Mouse (Mus musculus): Measurements from ENCODE around the gene Tusc2.

Tusc2 gene

GRCm38 (mm10) chr9:107563029-107563581, at the start of gene Tusc2:
Gene Tusc2, plus strand, starts transcription at chr9:107563255.
- DNase-seq (ENCODE audit: low read depth): peak; percentile 90

DNA sequence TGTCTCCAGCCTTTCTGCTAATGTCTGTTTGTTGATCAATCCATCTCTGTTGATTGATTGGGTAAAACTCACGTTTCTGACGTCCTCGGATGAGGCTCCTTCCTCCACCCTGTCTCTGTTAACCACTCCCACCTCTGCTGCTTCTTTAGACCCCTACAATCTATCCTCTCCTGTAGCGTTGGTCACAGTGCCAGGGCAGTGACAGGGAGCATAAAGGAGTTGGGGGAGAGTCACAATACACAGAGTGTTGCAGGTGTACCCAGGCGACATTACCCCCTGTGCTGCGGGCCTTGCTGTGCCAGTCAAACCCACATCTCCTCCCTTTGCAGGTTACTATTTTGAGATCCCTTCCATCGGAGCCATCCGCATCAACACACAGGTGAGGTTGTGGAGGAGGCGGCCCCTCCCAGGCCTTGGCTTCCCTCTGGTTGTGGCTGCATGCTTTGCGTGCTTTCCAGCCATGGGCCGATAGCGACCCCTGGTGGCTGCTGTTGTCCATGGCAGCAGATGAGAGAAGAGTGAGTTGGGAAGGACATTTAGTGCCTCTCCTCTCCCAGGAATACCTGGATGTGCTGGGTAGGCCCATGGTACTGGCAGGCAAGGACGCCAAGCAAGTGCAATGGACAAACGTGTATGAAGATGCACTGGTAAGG, 48.6 kb upstream of the Tusc2 start:
- peak; percentile 25 for DNase-seq (ENCODE audit: low read depth)

GRCm38 (mm10) chr9:107520331-107520730, 42.7 kb upstream of the Tusc2 start:
- DNase-seq (ENCODE audit: low read depth): no peak

DNA sequence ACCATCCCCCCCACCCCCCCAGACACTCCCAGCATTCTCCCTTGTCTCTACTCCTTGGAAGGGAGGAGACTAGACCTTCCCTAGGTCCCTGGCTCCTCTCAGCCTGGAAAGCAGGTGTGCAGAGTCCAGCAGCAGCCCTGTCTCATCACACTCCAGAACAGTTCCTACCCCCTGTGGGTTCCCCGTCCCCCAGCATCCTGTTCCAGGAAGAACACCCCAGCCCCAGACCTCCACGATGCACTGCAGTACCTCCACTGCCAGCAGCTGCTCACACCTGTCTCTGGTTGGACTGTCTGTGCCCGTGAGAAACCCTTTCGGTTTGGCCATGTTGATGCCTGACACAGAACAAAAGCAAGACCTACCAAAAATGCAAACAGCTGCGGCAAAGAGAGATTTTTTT, 41.9 kb upstream of the Tusc2 start:
- no peak for DNase-seq (ENCODE audit: low read depth)

DNA sequence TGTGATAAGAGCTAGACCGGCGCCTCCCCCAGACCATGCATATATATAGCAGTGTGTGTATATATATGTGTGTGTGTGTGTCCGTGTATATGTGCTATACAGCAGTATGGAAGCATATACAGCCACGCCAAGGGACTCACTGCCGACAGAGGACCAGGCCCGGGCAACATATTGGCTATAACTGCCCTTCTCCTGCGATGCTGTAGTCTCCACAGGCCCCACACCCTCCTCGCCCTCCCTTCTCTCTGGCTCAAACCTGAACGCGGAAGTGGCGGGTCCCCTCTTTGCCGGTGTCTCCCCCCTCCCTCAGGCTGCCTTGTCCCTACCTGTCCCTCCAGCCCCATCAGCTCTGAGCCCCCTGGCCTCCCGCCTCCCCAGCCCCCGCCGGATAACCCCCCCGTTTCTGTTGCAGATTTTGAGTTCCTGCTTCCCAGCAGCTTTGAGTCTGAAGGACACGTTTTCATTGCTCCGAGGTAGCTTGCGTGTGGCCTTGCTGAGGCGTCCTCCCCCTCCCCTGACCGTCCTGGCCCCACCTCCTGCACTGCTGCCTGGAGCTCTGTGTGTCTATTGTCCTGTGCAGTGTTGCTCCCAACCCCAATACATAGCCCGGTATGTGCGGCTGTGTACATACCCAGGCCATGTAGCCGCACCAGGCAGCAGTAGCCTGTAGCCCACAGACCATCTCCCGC, 41.2 kb upstream of the Tusc2 start:
- DNase-seq (ENCODE audit: low read depth): no peak

DNA sequence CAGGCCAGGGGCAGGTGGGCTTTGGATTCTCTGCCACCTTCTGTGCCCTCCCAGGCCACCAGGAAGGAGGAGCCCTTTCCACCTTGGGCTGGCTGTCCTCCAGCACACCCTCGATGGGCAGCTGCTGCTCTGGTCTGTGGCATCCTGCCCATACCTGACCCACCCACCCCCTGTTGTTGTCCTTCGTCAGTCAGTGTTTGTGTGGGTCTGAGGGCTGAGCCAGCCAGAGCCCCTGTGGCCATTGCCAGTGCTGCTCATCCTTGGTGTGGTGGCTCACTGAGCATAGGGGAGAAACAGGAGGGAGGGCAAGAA, 40.7 kb upstream of the Tusc2 start:
- no peak for DNase-seq (ENCODE audit: low read depth)

DNA sequence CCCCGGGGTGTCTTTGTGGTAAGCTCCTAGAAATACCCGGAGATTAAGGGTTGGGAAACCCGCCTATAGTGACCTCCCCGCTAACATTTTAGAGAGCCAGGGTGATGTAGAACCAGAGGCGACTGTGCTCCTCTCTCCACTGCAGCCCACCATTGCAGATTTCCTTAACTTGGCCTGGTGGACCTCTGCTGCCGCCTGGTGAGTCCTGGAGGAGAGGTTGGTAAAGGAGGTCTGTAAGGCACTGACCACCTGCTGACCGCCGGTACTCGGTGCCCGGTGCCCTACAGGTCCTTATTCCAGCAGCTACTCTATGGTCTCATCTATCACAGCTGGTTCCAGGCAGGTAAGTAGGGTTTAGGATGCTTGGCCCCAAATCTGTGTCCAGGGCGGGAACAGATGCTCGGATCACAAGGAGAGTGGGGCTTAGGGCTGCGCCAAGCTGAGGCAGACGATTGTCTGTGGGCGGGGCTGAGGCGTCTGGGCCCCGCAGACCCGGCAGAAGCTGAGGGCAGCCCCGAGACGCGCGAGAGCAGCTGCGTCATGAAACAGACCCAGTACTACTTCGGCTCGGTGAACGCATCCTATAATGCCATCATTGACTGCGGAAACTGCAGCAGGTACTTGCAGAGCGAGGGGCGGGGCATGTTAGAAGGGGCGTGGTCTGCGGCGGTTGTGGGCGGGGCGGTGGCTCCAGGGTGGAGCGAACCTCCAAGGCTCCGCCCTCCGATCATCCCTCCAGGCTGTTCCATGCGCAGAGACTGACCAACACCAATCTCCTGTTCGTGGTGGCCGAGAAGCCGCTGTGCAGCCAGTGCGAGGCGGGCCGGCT, 36.6 kb upstream of the Tusc2 start:
- DNase-seq (ENCODE audit: low read depth): no peak

DNA sequence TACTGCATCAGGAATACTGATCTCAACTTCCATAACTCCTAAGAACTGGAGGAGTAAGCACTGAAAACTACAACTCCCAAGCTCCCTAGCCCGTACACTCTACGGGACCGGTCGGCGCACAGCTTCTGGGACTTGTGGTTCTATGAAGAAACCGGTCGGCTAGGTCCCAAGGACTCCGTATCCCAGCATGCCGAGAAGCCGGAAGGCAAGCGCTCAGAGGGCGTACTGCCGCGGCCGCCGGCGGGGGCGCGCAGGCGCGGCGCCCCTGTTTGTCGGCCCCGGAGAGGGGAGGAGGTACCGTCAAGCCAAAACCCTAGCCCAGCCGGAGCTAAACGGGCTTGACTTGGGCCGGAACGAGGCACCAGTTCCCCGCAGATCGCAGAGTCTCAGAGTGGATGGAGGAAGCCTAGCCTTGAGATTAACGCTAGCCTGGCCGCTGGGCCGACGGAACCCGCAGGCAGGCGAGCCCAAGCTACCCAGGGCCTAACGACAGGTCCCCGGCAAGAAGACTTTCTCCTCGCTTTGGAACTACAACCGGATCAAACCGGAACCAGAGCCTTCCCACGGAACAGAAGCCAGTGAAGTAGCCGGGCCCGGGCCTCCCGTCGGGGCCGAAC, 29.2 kb upstream of the Tusc2 start, which contains the start of gene Tmem115:
Tmem115 (plus strand) TSS at position 155 of the 617 bp plus-strand sequence.
- peak; percentile 97 for DNase-seq (ENCODE audit: low read depth)

DNA sequence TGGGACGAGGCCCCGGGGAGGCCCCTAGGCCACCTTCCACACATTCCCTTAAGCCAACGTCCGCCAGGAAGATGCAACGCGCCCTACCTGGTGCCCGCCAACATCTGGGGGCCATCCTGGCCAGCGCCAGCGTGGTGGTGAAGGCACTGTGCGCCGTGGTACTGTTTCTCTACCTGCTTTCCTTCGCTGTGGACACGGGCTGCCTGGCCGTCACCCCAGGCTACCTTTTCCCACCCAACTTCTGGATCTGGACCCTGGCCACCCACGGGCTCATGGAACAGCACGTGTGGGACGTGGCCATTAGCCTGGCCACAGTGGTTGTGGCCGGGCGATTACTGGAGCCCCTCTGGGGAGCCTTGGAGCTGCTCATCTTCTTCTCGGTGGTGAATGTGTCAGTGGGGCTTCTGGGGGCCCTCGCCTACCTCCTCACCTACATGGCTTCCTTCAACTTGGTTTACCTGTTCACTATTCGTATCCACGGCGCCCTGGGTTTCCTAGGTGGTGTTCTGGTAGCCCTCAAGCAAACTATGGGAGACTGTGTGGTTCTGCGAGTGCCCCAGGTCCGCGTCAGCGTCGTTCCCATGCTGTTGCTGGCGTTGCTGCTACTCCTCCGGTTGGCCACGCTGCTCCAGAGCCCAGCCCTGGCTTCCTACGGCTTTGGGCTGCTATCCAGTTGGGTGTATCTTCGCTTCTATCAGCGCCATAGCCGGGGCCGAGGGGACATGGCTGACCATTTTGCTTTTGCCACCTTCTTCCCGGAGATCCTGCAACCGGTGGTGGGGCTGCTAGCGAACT, 28.4 kb upstream of the Tusc2 start:
- no peak for DNase-seq (ENCODE audit: low read depth)

GRCm38 (mm10) chr9:107538231-107538630, 24.8 kb upstream of the Tusc2 start:
- no peak for DNase-seq (ENCODE audit: low read depth)

DNA sequence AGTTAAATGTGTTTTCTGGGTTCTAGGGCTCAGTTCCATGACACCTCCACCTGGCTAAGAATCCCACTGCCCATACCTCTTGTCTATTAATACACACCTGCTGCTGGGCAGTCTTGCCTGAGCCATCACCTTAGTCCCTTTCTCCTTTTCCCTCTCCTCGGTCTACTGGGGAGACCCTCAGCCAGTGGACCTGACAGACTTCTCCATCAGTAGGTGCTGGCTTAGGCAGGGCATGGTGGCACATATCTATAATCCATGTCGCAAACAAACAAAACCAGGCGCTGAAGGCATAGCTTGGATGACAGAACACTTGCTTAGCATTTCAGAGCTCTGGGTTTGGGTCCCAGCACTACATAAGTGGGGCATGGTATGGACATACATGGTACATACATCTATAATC, 24.3 kb upstream of the Tusc2 start:
- DNase-seq (ENCODE audit: low read depth): no peak

DNA sequence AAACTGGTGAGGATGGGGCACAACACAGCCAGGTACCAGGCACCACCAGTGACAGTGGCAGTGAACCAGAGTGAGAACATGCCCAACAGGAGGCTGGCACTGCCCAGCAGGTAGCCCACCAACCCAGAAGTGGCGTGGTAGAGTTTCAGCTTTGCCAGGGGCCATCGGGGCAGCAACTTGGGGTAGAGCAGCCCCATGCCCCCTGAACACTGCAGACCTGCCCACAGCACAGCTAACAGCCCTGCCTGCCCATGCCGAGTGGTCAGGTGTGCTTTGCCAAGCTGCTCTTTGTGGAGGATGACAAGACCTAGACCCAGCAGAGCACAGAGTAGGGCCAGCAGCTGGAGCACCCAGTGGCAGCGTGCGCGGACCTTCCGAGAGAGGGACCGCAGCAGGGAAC, 23.1 kb upstream of the Tusc2 start:
- DNase-seq (ENCODE audit: low read depth): no peak

GRCm38 (mm10) chr9:107540420-107540819, 22.6 kb upstream of the Tusc2 start:
- no peak for DNase-seq (ENCODE audit: low read depth)

DNA sequence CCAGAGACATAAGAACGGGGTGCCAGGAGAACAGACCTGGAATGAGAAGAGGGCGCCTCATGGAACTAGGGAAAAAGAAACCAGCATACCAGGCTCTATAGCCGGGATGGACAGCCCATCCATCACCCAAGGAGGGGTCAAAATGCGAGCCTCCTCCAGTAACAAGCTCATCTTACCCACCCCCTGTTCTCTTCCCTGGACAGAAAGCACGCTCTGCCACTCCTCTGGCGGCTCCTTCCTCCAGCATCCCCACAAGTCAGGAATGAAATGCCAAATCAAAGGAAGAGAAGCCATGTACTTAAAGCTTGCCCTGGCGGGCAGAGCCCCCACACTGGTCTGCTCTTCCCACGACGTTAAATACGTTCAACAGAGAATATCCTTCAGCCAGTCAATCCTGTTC, 22.1 kb upstream of the Tusc2 start:
- DNase-seq (ENCODE audit: low read depth): no peak

DNA sequence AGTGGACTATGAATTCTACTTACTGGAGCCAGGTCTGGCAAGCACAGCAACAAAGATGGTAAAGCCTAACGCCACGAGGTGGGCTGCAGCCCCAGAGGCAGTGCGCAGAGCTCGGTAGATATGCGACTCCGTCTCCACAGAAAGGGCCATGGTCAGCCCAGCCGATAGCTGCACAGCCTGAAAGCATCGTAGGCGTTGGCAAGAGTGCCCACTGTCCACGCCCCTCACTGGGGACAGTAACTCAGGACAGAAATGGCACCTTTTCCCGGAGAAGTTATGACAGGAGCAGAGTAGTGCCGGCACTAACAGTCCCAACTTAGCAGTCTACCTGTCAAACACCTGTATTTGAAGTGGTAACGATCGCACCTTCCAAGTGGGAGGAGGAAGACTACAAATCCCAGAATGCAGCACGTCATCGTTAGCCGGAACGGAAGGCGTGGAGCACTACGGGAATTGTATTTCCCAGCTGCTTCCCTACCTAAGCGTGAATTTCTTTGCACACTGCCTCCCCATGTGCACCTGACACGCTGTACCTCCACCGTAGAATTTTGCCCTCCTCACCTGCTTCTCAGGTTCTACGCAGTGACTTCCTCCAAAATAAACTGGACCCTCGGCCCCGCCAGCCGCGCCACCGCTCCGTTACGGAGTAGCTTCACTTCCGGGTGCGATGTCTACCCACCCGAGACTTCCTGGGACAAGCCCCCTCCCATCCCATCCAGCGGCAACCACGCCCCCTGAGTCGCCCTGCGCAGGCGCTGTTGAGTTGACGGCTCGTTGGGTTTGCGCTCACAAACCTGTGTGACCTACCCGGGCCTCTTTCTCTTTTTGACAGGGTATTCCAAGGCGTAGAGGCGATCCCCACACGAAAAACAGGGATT, 21.3 kb upstream of the Tusc2 start, which contains the start of the genes Cyb561d2 and Nprl2:
Cyb561d2 (minus strand) TSS at position 720 of the 878 bp plus-strand sequence.
Nprl2 (plus strand) TSS at position 753 of the 878 bp plus-strand sequence.
- peak; percentile 91 for DNase-seq (ENCODE audit: low read depth)

- DNase-seq (ENCODE audit: low read depth): no peak
Measured at GRCm38 (mm10) chr9:107542352-107542686, 20.7 kb upstream of the Tusc2 start.

DNA sequence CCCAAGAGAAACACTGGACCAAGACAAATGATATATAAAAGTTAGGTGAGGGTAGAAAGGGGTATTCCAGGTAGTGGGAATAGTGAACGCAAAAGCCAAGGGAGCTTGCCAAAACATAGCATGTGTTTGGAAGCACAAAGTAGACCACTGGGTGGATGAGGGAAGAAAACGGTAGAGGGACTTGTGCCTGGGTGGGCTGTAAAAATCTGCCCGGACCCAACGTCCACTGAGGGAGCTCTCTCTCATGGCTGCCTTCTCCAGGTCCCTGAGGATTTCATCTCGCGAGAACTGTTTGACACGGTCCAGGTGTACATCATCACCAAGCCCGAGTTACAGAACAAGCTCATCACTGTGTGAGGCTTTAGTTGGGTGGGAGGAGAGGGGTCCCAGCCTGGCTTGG, 20.3 kb upstream of the Tusc2 start:
- DNase-seq (ENCODE audit: low read depth): no peak

GRCm38 (mm10) chr9:107543299-107543698, 19.8 kb upstream of the Tusc2 start:
- DNase-seq (ENCODE audit: low read depth): no peak

DNA sequence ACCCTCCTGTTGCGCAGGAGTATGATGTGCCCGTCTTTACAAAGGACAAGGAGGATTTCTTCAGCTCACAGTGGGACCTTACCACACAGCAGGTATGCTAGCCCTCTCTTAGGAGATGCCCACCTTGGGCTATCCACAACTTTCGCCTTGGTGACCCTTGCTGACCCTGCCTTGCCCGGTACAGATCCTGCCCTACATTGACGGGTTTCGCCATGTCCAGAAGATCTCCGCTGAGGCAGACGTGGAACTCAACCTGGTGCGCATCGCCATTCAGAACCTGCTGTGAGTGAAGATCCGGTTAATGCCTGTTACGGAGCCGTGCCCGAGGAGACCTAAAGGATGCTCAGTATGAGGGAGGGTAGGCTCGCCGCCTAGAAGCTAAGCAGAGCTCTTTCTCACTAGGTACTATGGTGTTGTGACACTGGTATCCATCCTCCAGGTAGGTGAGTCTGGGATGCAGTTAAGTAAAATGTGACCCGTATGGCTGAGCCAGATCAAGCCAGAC, 18.8 kb upstream of the Tusc2 start:
- DNase-seq (ENCODE audit: low read depth): no peak

GRCm38 (mm10) chr9:107544729-107545128, 18.3 kb upstream of the Tusc2 start:
- DNase-seq (ENCODE audit: low read depth): no peak

Measured in fibroblast of lung, adult 2 months (primary cell).